Mouse (Mus musculus): ENCODE results near the gene Csgalnact2.
A peak's percentile ranks its signal among the peaks of the same experiment; 100 is the strongest.

The Csgalnact2 gene

DNA sequence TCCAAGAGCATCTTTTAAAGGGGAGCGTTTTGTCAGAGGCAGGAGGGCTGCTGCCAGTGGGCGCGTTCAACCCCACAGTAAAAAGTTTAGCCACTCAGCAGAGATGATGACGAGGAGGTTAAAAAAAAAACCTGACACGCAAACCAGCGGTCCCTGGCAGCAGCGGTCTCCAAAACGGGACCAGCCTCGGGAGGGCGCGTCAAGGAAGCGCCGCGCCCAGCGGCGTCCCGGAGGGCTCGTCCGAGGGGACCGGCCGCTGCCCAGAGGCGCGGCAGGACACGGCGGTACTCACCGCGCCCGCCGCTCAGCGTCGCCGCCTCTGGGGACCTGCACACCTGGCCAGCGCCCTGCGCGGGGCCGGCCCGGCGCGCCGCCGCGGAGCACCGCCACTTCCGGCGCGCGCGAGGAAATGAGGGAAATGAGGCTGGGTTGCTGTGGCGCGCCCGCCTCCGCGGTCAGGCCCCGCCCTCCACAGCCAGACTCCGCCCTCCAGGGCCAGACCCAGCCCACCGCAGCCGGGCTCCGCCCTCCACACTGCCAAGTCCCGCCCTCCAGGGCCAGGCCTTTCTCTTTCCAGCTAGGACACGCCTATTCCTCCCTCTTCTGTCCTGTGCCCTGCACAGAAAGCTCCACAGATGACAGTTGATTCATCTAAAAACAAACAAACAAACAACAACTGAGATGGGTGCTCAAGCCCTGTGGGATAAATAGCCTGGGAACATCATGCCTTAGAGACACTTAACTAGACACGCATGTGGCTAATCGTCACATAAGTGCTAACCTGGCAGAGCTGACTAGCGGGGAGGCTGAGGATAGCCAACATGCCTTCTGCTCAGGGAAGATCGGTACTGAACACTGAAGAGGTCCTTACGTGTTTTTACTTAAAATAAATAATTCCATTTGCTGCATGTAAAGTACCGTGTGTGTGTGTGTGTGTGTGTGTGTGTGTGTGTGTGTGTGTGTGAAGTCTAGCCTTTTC, at the start of gene Csgalnact2:
Gene Csgalnact2, minus strand, starts transcription at position 410 of the 979 bp plus-strand sequence.
- peak; percentile 92 for DNase-seq

DNA sequence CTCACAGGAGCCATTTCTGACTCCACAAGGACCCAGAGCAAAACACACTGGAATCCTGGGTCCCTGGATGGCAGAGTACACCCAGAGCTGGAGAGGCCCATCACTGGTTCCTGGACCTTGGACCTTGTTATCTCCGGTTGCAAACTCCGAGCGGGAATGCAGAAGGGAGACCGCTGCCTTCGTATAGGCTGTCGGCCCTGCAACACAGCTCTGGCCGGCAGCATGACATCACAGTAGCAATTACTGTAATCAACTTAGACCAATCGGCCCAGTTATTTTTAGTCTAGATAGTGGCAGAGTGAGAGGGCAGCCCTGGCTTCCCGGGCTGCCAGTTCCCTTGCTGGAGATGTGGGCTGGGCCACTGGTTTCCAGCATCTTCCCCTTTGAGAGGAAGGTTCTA, 49.7 kb upstream of the Csgalnact2 start:
- DNase-seq = no peak

DNA sequence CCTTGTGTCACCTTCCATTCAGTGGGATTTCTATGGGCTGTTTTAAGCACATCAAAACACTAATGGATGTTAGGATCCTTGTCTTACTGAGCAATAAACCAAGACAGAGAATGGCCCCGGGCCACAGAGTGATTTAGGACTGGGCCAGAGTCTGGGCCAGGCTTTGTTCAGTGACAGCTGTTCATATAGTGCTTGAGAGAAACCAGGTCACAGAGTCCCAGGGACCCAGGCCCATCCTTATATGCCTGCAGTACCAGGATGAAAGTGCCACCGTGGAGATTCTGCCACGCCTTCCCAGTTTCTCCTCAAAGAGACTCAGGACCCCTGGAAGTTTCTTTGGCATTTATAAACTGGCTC, 48.3 kb upstream of the Csgalnact2 start:
- no peak for DNase-seq

DNA sequence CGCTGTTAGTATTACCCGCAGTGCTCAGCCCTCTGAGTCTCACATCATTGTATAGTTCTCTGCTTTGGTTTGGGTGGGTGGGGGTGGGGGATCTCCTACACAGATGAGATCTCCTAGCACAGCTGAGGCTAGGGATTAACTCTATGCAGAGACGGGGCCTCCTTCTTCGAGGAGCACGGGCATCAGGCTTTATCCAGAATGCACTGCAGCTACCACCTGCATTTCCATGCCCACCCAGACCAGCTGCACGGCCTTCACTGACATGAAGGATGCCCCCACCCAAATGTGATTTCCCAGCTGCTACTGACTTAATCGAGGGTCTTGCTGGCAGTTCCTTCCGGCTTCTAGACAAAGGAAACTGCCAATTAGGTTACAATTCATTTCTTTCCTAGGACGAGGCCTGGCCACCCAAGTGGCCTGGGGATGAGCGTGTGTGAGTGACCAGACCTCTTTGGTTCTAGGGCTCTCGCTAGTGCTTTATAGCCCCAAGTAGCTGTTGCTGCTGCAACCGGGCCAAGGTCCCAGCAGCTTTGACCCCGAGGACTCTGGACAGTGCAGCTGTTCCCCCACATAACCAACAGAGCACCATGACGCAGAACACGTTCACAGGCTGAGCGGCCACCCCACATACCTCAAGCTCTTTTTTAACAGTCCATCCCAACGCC, 47.8 kb upstream of the Csgalnact2 start:
- DNase-seq = no peak

DNA sequence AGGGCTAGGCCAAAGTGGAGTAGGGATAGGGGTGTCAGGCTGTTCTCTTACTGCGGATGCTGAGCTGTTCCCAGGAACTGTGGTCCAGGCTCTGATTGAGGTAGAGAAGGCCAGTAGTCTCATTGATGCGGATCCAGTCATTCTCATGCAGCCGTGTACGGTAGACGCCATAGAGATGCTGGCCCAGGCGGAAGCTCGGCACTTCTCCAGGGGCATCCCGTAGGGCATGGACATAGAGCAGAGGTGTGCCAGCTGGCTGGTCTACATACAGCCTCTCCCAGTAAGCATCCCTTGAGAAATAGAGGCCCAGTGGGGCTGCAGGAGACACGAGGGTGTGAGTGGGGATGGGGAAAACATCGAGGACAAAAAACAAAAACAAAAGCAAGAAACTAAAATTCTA, 45.2 kb upstream of the Csgalnact2 start:
- DNase-seq = no peak

DNA sequence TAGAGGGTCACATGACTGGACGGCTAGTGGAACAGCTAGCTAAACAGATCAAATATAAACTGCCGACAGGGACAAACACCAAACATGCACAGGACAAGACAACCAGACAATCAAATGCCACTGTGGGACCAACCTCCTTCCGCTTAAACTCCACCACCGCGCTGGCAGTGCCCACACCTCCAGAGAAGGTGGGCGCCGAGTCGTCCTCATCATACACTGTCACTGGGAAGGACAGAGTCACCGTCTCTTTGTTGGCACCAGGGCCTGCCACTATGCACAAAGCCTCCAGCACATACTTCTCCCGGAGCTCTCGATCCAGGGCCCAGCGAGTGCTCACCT, 41.1 kb upstream of the Csgalnact2 start:
- no peak for DNase-seq

DNA sequence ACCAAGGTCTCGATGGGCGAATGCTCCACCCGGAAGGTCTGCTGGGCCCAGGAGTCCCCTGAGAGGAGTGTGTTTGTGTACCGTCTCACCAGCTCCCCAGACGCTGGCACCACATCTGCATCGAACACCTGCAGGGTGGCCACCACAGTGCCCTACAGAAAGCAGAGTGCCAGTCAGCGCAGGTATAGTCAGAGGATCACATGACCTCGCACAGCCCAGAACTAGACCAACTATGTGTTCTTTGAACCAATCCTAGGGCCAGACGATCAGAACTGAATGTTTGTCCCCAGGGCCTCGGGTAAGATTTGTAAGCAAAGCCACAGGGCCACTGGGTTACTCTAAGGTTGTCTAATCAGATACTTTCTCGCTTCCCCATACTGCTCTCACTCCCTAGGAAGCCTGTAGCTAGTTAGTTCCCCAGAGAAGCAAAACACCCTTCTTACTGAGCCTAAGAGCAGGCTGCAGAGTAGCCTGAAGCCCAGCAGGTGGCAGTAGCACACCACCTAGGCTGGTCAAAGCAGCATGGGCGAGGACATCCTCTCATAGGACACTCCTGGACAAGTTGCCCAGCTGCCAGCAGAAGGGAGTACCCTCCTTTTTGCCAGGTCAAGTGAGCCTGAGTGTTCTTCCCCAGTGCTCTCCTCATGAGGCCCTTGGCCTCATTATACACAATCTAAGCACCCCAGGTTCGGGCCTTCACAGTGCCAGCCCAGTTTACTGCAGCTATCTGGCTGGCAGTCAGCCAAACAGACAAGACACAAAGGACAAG, 40.6 kb upstream of the Csgalnact2 start:
- peak; percentile 65 for DNase-seq

DNA sequence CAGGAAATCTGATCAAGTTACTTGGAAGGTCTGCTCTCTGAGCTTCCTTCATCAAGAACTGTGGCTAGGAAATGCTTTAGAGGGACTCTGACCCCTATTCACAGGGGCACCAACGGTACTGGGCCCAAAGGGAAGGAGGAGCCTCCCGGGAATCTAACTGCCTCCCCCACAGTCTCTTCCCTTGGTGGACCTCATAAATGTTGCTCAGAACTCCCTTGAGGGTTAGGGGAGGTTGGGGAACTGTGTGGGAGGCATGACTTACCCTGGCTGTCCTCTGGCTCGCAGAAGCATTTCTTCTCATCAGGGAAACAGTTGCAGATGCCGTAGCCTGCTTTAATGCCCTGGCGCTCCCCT, 35.0 kb upstream of the Csgalnact2 start:
- no peak for DNase-seq

DNA sequence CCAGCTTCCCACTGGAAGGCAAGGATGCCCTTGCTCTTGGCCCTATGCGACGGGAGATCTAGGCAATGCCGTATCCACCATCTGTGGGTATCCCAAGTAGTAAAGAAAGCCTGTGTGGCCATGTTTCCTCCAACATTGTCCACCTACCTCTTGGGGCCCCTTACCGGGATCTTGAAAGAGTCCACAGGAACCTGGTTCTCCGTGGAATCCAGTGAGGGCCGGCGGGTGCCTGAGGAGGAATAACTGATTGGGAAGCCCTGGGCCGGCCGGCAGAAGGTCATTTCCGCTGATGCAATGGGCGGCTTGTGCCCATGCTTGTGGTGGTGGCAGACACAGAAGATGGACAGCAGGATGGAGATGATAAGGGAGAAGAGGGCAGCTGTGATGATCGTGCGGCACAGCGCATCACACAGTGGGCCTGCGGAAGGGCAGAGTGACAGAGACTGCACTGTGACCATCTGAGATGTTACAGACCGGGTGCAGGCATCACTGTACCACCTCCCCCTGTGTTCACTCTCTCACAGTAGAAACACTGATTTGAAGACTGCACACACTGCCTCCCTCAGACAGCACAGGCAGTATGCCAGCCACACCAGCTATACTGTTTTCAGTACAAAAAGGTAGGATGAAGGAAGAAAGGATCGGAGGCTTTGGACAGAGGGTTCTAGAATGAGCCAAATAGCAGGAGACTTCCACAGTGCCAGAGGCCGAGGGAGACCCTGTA, 34.5 kb upstream of the Csgalnact2 start:
- no peak for DNase-seq

DNA sequence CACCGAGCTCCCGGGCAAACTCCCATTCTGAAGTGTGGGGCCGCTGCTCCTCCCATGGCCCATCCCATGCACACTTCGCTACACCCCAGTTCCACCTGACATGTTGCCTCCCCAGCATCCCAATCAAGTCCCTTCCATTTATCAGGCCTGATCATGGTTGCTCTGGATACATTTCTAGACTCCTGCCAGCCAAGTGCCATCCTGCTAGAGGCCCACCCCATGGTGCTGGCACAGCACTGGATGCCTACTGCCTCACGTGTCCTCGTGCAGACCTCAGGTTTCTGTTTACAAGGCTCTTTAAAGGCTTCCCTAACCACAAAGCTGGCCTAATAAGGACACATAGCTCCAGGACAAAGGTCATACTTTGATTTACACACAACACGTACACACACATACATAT, 32.4 kb upstream of the Csgalnact2 start:
- DNase-seq = no peak

DNA sequence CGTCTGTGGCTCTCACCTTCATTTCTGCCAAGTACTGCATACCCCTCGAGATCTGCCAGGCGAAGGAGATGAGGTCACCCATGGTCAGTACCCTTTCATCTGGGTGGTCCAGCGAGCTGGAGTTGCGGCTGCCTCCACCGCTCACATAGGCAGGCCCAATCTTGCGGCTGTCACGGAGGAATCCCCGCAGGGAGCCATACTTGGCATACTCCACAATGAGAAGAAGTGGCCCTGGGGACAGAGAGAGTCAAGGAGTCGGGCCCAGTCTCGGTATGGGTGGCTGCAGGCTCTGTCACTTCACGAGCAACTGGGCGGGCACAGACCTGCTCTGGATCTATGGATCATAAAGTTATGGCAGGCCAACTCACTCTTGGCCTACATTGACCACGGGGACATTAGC, 29.2 kb upstream of the Csgalnact2 start:
- no peak for DNase-seq

DNA sequence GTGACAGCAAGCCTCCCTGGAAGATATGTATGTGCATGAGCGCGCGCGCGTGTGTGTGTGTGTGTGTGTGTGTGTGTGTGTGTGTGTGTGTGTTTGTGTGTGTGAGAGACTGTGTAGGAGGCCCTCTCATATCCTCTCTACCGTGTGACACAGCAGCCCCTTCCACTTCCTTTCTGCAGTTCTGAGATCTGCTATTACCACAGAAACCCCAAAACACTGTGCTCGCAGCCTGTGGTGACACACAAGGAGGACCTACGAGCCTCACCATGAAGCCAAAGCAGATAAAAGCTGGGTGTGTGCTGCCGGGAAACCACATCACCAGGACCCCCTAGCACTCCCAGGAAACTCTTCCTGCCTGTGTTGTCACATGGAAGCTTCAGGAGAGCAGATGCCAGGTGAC, 28.1 kb upstream of the Csgalnact2 start:
- no peak for DNase-seq

DNA sequence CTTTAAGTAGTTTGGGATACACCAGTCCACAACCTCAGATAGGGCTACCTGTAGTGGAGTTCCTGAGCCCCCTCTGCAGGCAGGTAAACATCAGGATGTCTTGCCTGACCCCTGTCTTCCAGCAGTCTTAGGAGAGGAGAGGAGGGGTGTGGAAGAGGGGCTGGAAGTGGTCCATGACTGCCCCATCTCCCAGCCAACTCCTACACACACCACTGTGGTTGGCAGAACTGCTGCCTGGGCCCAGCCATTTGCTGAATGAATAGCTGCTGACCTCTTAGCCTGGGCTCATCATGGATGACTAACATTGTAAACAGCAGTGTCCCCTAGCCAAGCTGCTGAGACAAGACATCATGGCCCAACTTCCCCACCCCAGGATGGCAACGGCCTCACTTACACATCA, 26.6 kb upstream of the Csgalnact2 start:
- no peak for DNase-seq

DNA sequence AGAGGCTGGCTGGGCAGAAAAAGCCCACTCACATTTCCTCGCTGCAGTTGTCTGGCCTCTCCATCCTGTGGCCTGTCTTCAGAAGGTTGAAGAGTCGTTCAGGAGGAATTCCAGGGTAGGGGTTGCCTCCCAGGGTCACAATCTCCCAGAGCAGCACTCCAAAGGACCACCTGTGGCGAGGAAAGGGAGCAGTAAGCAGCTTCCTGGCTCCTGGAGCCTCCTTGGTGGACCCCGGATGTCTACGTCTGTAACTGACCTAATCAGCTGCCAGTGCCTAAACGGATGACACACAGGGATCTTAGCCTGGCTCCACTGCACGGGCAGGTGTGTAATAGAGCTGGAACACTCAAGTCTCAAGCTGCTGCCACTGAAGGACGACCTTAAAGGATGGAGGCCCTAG, 25.8 kb upstream of the Csgalnact2 start:
- DNase-seq = no peak

DNA sequence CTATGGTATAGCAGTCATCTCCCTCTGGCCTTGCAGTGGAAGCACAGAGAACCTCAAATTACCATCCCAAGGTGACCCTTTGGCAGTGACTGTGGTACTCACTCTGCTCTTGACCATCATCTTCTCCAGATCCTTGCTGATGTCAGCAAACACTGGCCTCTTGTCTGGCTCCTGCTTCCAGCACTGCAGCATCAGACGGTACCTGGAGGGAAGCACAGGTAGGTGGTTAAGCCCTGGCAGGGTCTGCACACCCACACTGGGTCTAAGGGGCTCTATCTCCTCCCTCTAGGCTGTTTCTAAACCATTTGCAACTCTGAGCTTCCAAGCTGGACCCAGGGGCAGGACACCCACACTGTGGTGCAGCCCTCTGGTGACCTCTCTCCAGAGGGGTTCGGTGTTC, 24.1 kb upstream of the Csgalnact2 start:
- no peak for DNase-seq

DNA sequence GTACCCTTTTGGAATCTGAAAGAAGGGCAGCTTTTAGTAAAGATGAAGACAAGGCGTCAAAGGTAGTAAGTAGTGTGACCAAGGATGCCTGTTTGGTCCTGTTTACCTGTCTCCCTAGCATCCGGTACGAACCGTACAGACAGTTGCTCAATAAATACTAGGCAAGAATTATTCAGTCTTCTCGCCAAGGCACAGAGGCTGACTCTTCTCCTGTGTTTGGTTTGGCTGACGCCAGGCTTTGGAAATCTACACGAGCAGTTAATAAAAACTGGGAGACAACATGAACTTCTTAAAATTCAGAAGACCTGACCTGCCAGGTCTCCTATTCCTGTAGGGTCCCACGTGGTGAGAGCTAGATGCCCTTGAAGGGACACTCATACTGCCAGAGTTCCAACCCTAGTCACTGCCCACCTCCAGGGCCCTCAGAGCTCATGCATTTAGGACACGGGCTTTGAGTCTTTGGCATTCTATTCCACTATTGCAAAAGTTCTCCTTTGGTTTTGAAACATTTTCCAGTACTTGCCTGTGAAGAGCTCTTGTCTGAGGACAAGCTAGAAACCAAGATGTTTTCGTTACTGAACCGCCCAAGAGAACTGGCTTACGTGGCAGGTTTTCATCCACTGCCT, 23.6 kb upstream of the Csgalnact2 start:
- no peak for DNase-seq

DNA sequence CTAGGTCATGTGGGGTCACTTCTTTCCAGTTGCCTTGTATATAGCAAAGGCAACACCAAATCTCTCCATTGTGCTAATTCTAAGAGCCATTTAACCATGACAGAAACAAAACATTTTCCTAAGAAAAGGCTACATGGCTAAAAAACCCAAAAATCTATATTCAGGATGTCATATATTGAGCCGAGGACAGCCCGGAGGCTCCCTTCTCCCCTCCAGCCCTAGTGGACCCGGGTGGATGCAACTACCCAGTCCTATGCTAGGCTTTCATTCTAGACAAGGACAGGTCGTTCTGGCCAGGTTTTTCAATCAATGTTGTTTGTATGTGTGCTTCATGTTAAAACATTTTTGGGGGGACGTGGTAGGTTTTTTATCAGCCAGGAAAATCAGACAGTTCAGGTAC, 14.2 kb upstream of the Csgalnact2 start:
- DNase-seq = no peak

DNA sequence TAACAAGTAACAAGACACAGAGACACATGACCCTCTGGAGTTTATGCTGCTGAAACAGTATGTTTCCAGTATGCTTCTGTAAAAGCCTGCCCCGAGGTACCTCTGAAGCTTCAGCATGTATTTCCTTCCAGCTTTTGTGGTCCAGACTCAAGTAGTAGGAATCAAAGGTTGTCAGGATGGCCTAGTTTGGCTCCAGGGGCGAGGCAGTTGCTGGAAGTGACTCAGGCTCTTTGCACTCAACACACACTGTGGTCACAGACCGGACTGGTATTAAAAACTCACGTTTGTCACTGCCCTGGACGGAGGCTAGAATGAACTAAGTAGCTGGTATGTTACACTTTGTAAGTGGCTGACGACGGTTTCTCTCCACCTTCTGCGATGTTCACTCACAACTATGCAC, 12.0 kb upstream of the Csgalnact2 start:
- DNase-seq = no peak

DNA sequence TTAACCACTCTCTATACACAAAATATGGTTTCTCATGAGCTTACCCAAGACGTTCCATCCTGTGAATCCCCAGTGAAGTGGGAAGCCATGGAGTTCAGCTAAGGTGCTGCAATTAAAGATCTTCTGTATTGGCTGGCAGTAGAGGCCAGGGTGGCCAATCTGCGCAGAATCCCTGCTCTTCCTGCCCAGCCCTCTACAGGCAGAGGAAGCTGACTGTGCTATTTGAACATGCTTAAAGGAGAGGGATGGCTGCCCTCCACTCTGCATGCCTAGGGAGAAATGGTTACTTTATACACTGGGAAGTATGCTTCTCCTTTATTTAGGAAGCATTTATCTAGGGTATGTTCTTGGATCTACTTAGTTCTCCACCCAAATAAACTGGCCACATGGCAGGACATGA, 11.6 kb upstream of the Csgalnact2 start:
- no peak for DNase-seq

DNA sequence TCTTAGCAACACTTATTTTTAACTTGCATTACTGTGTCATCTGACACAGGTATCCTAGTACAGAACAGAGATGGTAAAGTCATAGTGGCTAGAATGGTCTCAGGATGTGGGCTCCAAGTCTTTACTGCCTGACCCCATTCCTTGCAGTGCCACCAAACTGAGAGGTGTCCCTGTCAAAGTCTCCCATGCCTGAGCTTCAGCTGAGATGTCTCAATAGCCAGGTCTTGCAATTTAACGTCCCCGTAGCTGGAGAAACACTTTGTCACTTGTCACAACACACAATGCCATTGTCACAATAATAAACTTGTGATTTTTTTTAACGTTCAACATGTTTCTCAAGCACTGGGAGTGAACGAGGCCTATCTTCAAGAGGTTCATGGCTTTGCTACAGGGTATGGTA, 11.2 kb upstream of the Csgalnact2 start:
- no peak for DNase-seq

DNA sequence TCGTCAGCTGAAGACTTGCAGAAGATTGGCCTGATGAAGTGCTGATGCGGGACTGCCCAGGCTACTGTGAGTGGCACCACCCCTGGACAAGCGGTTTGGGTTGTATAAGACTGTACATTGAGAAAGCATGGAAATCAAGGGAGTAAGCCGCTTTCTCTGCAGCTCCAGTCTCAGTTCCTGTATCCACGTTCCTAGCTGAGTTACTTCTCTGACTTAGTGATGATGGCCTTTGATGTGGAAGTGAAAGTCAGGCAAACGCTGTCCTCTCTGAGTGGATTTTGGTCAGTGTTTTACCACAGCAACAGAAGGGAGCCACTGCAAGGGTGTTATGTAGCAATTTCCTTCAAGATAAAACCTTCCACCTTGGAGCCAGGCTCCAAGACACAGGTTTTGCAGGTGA, 2.0 kb upstream of the Csgalnact2 start:
- DNase-seq = no peak

DNA sequence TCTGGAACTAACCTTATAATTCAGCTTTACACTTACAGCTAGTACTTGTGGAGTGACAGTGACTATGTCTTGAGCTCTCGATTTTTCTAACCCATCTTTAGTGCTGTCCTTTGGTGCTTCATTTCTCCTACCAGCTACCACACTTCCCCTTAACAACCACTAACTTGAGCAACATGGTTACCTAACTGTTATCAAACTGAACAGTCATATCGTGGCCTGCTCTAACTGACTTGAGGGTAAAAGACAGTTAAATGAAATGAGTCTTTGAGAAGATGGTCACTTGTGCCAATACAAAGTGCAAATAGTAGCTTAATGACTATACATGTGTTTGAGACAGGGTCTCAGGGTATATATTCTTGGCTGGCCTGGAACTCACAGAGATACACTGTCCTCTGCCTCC, 1.8 kb downstream of the Csgalnact2 start:
- no peak for DNase-seq

DNA sequence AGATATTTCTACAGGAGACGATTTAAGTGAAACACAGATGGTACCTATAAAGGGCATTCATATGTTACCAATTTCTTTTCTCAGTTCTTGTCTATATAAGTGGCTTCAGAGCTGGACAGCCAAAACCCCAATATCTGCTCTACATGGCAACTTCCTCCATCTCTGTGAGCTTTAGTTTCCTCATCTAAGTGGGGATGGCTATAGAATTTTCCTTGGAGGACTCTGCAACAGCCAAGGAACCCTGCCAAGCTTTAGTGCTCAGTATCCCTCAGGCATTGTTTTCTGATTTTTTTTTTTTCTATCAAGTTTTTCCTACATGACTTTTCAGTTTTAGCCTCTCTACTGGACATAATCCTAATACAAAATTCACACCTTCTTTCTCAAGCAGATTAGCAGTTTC, 4.5 kb downstream of the Csgalnact2 start:
- DNase-seq = no peak

All from cerebellum, adult 9-11 months (tissue).